Mouse (Mus musculus) midbrain, postnatal 0 days (tissue): Measurements from ENCODE around the gene Cnnm2. TPM values are rescaled to one million over a fixed set of nuclear protein-coding genes. Genes with fewer than 3 reads are reported as not detected.

Source experiments
- ATAC-seq: fragments of 200-750 bp; cut with Nextera tagmentation; 2 replicates; pipeline ENCODE4 v1.8.0; 2017; ENCODE audit warnings: moderate number of reproducible peaks, mild to moderate bottlenecking, moderate TSS enrichment, moderate library complexity; ENCODE audit not compliant: low FRiP score
- DNase-seq: peaks from one replicate; pipeline ENCODE4 v3.0.0-alpha.2; 2015; ENCODE audit warnings: low spot score
- H3K27ac ChIP-seq: fragments of 300-500 bp; sonication (generic); 2 replicates; pipeline ENCODE4 v1.5.1; 2014; ENCODE audit warnings: low read depth, mild to moderate bottlenecking, low read length, mixed read lengths
- H3K27me3 ChIP-seq: fragments of 300-500 bp; sonication (generic); 2 replicates; pipeline ENCODE4 v1.6.1; 2014; ENCODE audit warnings: low read length, control low read depth, mixed read lengths; ENCODE audit not compliant: insufficient read depth
- H3K36me3 ChIP-seq: fragments of 300-500 bp; sonication (generic); 2 replicates; pipeline ENCODE4 v1.6.1; 2014; ENCODE audit warnings: low read length, control low read depth, mixed read lengths; ENCODE audit not compliant: insufficient read depth
- H3K4me1 ChIP-seq: fragments of 300-500 bp; sonication (generic); 2 replicates; pipeline ENCODE4 v1.6.1; 2014; ENCODE audit warnings: mild to moderate bottlenecking, control low read depth, antibody characterized with exemption, low read length, mixed read lengths; ENCODE audit not compliant: insufficient read depth
- H3K4me2 ChIP-seq: fragments of 300-500 bp; sonication (generic); 2 replicates; pipeline ENCODE4 v1.6.1; 2014; ENCODE audit warnings: low read depth, mild to moderate bottlenecking, low read length, mixed read lengths; ENCODE audit not compliant: poor library complexity, severe bottlenecking
- H3K4me3 ChIP-seq: fragments of 300-500 bp; sonication (generic); 2 replicates; pipeline ENCODE4 v1.5.1; 2014; ENCODE audit warnings: low read depth, mild to moderate bottlenecking, low read length, moderate library complexity
- H3K9ac ChIP-seq: fragments of 300-500 bp; sonication (generic); replicated peaks from 2 replicates; pipeline ENCODE4 v1.6.1; 2014; ENCODE audit warnings: mild to moderate bottlenecking, low read length, moderate library complexity, mixed read lengths; ENCODE audit not compliant: poor library complexity, severe bottlenecking
- H3K9me3 ChIP-seq: fragments of 300-500 bp; sonication (generic); 2 replicates; pipeline ENCODE4 v1.6.1; 2016; ENCODE audit warnings: low read length, control low read depth
- CTCF ChIP-seq: IDR thresholded peaks from 2 replicates; pipeline ENCODE4 v1.5.1; 2016; ENCODE audit warnings: antibody characterized with exemption, mild to moderate bottlenecking
- WGBS: fragments of 180-500 bp; shearing (Covaris S2); extraction: QIAGEN DNeasy Blood & Tissue Kit; methylation state at CpG from one replicate; pipeline ENCODE4 v1.1.7; 2014; 5-methylcytosine and 5-hydroxymethylcytosine counted together
- polyA plus RNA-seq: library from polyadenylated mRNA; unstranded; fragments of >200 nt; fragmentation: Nextera tagmentation; extraction: Ambion mirVana; gene quantifications from 2 replicates; pipeline ENCODE4 v1.2.1, GENCODE M21; 2015
- total RNA-seq: library from RNA; depleted of rRNA; stranded (reverse); fragments of >200 nt; gene quantifications from 2 replicates; pipeline ENCODE4 v1.2.3, GENCODE M21; 2014

The Cnnm2 gene
- total and polyA plus RNA-seq, 2 experiments from 2014 or later, result 8.3 to 26.1 TPM

DNA sequence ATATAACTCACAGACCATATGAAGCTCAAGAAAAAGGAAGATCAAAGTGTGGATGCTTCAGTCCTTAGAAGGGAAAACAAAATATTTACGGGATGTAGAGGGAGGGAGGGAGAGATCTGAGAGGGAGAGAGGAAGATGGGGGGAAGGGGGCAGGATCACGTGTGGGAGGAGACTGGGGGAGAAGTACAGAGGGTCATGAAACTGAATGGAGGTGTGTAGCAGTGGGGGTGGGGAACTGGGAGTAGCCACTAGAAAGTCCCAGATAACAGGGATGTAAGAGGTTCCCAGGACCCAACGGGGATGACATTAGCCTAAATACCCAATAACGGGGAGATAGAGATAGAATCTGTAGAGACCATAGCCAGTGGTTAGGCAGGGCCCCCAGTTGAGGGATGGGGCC, 73.9 kb downstream of the Cnnm2 start:
- 84% methylated on average over 4 of the region's 4 CpGs for WGBS
- no peaks in the 10 kb centered on the region for H3K4me1 ChIP-seq
- no peaks in the 10 kb centered on the region for H3K27me3 ChIP-seq
- H3K9me3 ChIP-seq, result no peaks in the 10 kb centered on the region
- DNase-seq (no peak), ATAC-seq (no peak)
- H3K27ac ChIP-seq, result no peak overlapping the region
- H3K36me3 ChIP-seq, result no peaks in the 10 kb centered on the region
- TF ChIP-seq CTCF, result no peak
- H3K4me2 ChIP-seq, result no peak overlapping the region
- H3K9ac ChIP-seq, result no peak overlapping the region
- no peak overlapping the region for H3K4me3 ChIP-seq

DNA sequence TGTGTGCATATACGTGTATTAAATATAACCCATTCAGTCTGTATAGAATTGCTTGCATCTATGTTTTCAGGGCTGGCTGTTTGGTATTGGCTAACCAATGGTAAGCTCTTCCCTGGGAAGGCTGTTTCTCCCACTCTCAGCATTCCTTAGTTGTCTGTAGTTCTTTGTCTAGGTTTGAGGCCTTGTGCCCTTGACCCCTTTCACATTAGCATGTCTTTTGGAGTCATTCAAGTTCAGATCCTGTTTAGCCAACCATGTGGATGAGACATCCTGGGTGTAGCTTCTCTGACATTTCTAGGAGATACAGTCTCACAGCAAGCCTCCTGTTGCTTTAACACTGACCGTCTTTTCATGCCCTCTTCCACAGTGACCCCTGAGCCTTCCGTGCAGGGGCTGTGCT, 74.7 kb downstream of the Cnnm2 start:
- 65% methylated on average over 3 of the region's 3 CpGs for WGBS
- ATAC-seq, result no peak
- TF ChIP-seq CTCF, result no peak
- Histone ChIP-seq H3K9ac (no peak overlapping the region), H3K4me1 (no peaks in the 10 kb centered on the region), H3K9me3 (no peaks in the 10 kb centered on the region), H3K27ac (no peak overlapping the region), H3K36me3 (no peaks in the 10 kb centered on the region), H3K27me3 (no peaks in the 10 kb centered on the region), H3K4me3 (no peak overlapping the region), H3K4me2 (no peak overlapping the region)
- no peak for DNase-seq

DNA sequence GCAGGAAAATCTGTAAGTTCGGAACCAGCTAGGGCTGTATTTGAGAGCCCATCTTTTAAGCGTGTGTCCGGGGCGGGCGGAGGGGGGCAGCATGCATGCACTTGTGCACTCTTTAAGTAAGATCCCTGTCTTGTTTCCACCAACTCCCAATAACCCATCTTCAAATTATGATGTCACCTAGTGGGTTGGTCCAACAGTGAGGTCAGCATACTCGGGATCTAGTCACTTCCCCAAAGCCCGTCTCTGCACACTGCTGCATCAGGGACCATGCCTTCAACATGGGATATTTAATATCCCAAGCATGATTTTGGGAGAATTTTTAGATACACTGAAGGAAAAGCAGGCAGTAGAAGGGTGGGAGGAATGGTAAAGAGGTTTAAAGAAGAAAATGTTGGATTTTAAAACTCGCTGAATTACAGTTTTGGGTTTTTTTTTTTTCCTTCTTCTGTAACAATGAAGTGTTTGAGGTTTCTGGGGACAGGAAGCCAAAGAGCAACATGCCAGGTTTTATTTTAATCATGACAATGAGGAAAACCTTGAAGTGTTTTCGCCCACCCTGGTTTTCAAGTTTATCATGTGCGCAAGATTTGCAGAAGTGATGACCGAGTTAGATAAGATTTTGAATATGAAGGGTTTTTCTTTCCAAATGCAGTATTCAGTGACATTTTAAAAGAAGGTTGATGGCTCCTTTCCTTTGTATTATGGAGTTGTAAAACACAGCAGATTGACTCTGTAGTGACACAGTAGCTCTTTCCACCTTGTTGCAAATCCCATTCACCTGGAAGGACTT, 76.1 kb downstream of the Cnnm2 start:
- no peaks in the 10 kb centered on the region for H3K27me3 ChIP-seq
- no peak for TF ChIP-seq CTCF
- no peak overlapping the region for H3K4me2 ChIP-seq
- no peaks in the 10 kb centered on the region for H3K4me1 ChIP-seq
- H3K9ac ChIP-seq, result no peak overlapping the region
- 91% methylated on average over 11 of the region's 11 CpGs for WGBS
- no peak overlapping the region for H3K4me3 ChIP-seq
- ATAC-seq (no peak), DNase-seq (no peak)
- H3K9me3 ChIP-seq, result no peaks in the 10 kb centered on the region
- H3K36me3 ChIP-seq, result no peaks in the 10 kb centered on the region
- no peak overlapping the region for H3K27ac ChIP-seq

GRCm38 (mm10) chr19:46841016-46841415, 79.6 kb downstream of the Cnnm2 start:
- no peak for TF ChIP-seq CTCF
- DNase-seq (no peak), ATAC-seq (no peak)
- no peak overlapping the region for H3K4me2 ChIP-seq
- no peaks in the 10 kb centered on the region for H3K9me3 ChIP-seq
- no peak overlapping the region for H3K9ac ChIP-seq
- 81% methylated on average over 4 of the region's 4 CpGs for WGBS
- no peaks in the 10 kb centered on the region for H3K27me3 ChIP-seq
- H3K4me3 ChIP-seq, result no peak overlapping the region
- no peaks in the 10 kb centered on the region for H3K36me3 ChIP-seq
- no peaks in the 10 kb centered on the region for H3K4me1 ChIP-seq
- H3K27ac ChIP-seq, result no peak overlapping the region

GRCm38 (mm10) chr19:46843030-46843429, 81.6 kb downstream of the Cnnm2 start:
- Histone ChIP-seq H3K27ac (no peak overlapping the region), H3K4me3 (no peak overlapping the region), H3K9ac (no peak overlapping the region), H3K4me2 (no peak overlapping the region), H3K4me1 (no peaks in the 10 kb centered on the region), H3K27me3 (no peaks in the 10 kb centered on the region), H3K9me3 (no peaks in the 10 kb centered on the region), H3K36me3 (no peaks in the 10 kb centered on the region)
- WGBS, result 90% methylated on average over 2 of the region's 2 CpGs
- ATAC-seq, result no peak
- DNase-seq, result no peak
- TF ChIP-seq CTCF, result no peak

GRCm38 (mm10) chr19:46846056-46846455, 84.7 kb downstream of the Cnnm2 start:
- H3K27ac ChIP-seq, result no peak overlapping the region
- DNase-seq (no peak), ATAC-seq (no peak)
- H3K36me3 ChIP-seq, result no peaks in the 10 kb centered on the region
- H3K4me3 ChIP-seq, result no peak overlapping the region
- H3K9ac ChIP-seq, result no peak overlapping the region
- no peaks in the 10 kb centered on the region for H3K4me1 ChIP-seq
- WGBS, result 88% methylated on average over 7 of the region's 7 CpGs
- H3K27me3 ChIP-seq, result no peaks in the 10 kb centered on the region
- no peak overlapping the region for H3K4me2 ChIP-seq
- no peaks in the 10 kb centered on the region for H3K9me3 ChIP-seq
- no peak for TF ChIP-seq CTCF
